In the genomic region with DNA sequence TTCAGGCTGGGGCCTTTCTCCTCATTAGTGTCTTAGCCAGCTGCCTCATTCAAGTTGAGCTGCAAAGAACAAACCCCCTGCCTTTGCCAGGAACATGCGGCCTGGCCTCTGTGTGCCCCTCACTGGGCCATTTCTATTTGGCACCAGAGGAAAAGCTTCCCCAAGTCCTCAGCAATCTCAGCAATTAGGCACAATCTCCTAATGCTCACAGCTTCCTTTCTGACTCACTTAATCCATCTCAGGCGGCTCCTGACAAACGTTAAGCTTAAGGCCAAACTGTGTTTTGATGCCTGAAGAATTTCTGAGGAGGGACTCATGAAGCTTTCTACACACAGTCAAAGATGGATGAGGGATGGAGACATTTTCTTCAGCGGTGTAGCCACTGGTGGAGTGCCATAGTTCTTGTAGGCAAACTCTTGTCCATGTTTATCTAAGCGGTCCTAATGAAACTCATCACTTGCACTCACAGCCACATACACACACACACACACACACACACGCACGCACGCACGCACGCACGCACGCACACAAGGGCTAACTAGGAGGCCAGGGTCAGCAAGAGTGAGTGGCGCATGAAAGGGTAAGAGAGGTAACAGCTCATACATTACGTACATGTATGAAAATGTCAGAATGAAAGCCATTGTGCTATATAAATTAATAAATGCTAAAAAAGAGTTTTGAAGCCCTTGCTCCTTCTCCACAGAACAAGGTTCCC, we compare ENCODE assay signal across 12 mouse cellular contexts.
DNase-seq lines count a peak whose midpoint lies in the region; ATAC-seq and TF ChIP-seq lines count a peak whose summit lies in the region.
"Had no signal": no experiment of that assay in that cellular context is flagged by ENCODE, and none has a peak within 500 bp of the region (broad histone marks: within the 10 kb centered on the region; RNA-seq: fewer than 3 reads in every experiment).

No protein-coding gene starts in this region.

- no peak for TF ChIP-seq CTCF in lung, embryonic 14.5 days (IDR thresholded peaks at IDR 0.05; ENCODE audit: low read depth)

- no peak overlapping the region for H3K4me3 ChIP-seq in lung, embryonic 14.5 days (ENCODE audit: low read depth, low read length)
- H3K4me3 ChIP-seq in forebrain, embryonic 11.5 days (ENCODE audit: low read depth, low read length): no peak overlapping the region
- H3K4me3 ChIP-seq: embryonic facial prominence, embryonic 12.5 days; intestine, embryonic 15.5 days had no signal

- H3K9me3 ChIP-seq in lung, embryonic 14.5 days (ENCODE audit: low read depth, low read length): no peaks in the 10 kb centered on the region
- no peaks in the 10 kb centered on the region for H3K9me3 ChIP-seq in forebrain, embryonic 11.5 days (ENCODE audit: control insufficient read depth, low read length)
- H3K9me3 ChIP-seq: embryonic facial prominence, embryonic 12.5 days; intestine, embryonic 15.5 days had no signal

- H3K27me3 ChIP-seq in lung, embryonic 14.5 days (ENCODE audit: insufficient read depth, low read length): no peaks in the 10 kb centered on the region
- no peaks in the 10 kb centered on the region for H3K27me3 ChIP-seq in forebrain, embryonic 11.5 days (ENCODE audit: control insufficient read depth, insufficient read depth, low read length)
- H3K27me3 ChIP-seq: embryonic facial prominence, embryonic 12.5 days; intestine, embryonic 15.5 days had no signal

- peak; percentile 71 for DNase-seq in lung, embryonic 14.5 days
- no peak for DNase-seq in lung, adult 18-20 months
- DNase-seq in forebrain, embryonic 11.5 days (ENCODE audit: low spot score): peak; percentile 70
- DNase-seq in layer of hippocampus, adult 8-10 months (ENCODE audit: low spot score in 2 of 2): peak; percentile 54 to 65
- DNase-seq in retina, embryonic 14.5 days (ENCODE audit: low spot score): peak; percentile 80
- DNase-seq in thymus, postnatal 10 days (ENCODE audit: low spot score in 2 of 2): no peak
- DNase-seq in adrenal gland, postnatal 10 days: no peak

- no peaks in the 10 kb centered on the region for H3K36me3 ChIP-seq in lung, embryonic 14.5 days (ENCODE audit: insufficient read depth)
- no peaks in the 10 kb centered on the region for H3K36me3 ChIP-seq in forebrain, embryonic 11.5 days (ENCODE audit: control insufficient read depth, insufficient read depth, low read length)
- H3K36me3 ChIP-seq: embryonic facial prominence, embryonic 12.5 days; intestine, embryonic 15.5 days had no signal

- peak; percentile 86 for ATAC-seq in lung, embryonic 14.5 days (ENCODE audit: insufficient read depth)
- ATAC-seq in forebrain, embryonic 11.5 days (replicated peaks; ENCODE audit: low FRiP score): peak; percentile 86
- ATAC-seq: activated CD4-positive, CD25-positive, alpha-beta regulatory T cell, adult 4 months; intestine, embryonic 15.5 days had no signal

- H3K27ac ChIP-seq in lung, embryonic 14.5 days (ENCODE audit: low read depth): peak overlapping the region; percentile 2; the same call in 1 of the 2 replicates
- peak overlapping the region; percentile 61 for H3K27ac ChIP-seq in forebrain, embryonic 11.5 days (ENCODE audit: low read depth, low read length)
- H3K27ac ChIP-seq: embryonic facial prominence, embryonic 12.5 days; intestine, embryonic 15.5 days; macrophage; stomach, postnatal 0 days had no signal

- no peaks in the 10 kb centered on the region for H3K4me1 ChIP-seq in lung, embryonic 14.5 days (ENCODE audit: insufficient read depth)
- peaks cover 3% of the 10 kb centered on the region; the same call in 1 of the 2 replicates for H3K4me1 ChIP-seq in forebrain, embryonic 11.5 days (replicated peaks; ENCODE audit: control insufficient read depth, insufficient read depth, low read length)
- H3K4me1 ChIP-seq: intestine, embryonic 15.5 days had no signal

- 44% methylated on average over 14 of the region's 14 CpGs for WGBS in lung, embryonic 14.5 days
- 53% methylated on average over 14 of the region's 14 CpGs for WGBS in forebrain, embryonic 11.5 days

- H3K4me2 ChIP-seq in lung, embryonic 14.5 days: no peak overlapping the region
- no peak overlapping the region for H3K4me2 ChIP-seq in forebrain, embryonic 11.5 days (ENCODE audit: low read depth, low read length, severe bottlenecking)
- H3K4me2 ChIP-seq: embryonic facial prominence, embryonic 12.5 days; intestine, embryonic 15.5 days had no signal

- no peak overlapping the region for H3K9ac ChIP-seq in lung, embryonic 14.5 days
- no peak overlapping the region for H3K9ac ChIP-seq in forebrain, embryonic 11.5 days (ENCODE audit: low read length)
- H3K9ac ChIP-seq: embryonic facial prominence, embryonic 12.5 days; intestine, embryonic 15.5 days had no signal

Comparison
In these comparisons a context has a peak if more than half of its experiments do, and no peak if none do; other contexts are left out.
1. DNase-seq: peak in lung, embryonic 14.5 days (single experiment), forebrain, embryonic 11.5 days (single experiment), layer of hippocampus, adult 8-10 months (2 of 2) and retina, embryonic 14.5 days (single experiment); none in lung, adult 18-20 months (0 of 2), thymus, postnatal 10 days (0 of 2) and adrenal gland, postnatal 10 days (single experiment).